Mouse (Mus musculus) regulatory T cell (primary cell): ENCODE measurements at regions not wholly inside any gene's neighbourhood (a gene's known extent, or its start where the extent isn't known, plus 50 kb on each side); places are given as distances from the start of the nearest gene placed in this dataset.

ENCODE experiments used
- in situ Hi-C: fragments of 300-600 bp; cut with MboI, MseI; formaldehyde crosslinking; loops from one replicate; pipeline ENCODE4 v1.15.1; 2025; ENCODE audit warnings: high pct_unique_total_duplicates

DNA sequence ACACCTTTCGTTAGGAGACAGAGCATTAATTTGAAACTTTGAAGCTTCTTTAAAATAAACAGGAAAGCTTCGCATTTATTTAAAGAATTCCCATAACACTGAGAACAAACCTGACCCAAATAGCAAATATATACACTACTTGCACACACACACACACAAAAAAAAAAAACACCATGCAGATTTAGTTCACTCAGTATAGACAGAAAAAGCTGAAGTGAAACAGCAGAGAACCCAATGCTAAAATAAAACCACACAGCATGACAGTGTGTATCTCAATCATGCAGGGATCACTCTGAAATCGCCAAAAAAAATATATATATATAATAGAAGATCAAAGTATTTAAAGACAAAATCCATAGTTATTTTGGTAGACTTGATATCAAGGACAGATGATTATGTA lies 54.1 kb upstream of the Gda start:
- in situ Hi-C loops, result loop anchor here (10.0 kb wide), 1 partner anchor 133 kb away; no protein-coding TSS in a partner anchor

DNA sequence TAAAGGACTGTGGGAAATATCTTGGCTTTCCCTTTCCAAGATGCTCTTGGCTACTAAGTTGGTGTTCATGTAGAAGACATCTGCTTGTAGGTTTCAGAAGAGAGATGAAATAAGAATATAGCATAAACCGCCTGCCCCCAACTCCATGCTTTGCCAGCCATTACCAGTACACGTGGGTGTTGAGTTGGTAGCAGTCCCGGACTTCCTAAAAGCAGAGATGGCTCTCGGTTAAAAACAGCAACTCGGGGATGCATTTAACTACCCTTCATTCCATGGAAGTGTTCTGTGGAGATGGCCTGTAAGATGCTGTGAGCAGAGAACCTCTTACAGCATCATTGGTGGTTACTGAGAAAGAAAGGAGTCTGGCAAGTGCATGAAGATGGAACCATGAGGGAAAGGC lies 52.6 kb upstream of the Gda start:
- in situ Hi-C loops, result loop anchor here (10.0 kb wide), 1 partner anchor 131 kb away; no protein-coding TSS in a partner anchor
